ENCODE assay signal across 14 mouse cellular contexts in genomic region chr9:64423912-64424311, GRCm38 (mm10). TPM values are rescaled to one million over a fixed set of nuclear protein-coding genes. Genes with fewer than 3 reads are reported as not detected.
"Had no signal": no experiment of that assay in that cellular context is flagged by ENCODE, and none has a peak within 500 bp of the region (broad histone marks: within the 10 kb centered on the region; RNA-seq: fewer than 3 reads in every experiment).

No protein-coding gene starts in this region.

- DNase-seq: lung, adult 18-20 months; lung, embryonic 14.5 days; lung, postnatal 10 days; lung, postnatal 4 days; midbrain, embryonic 14.5 days; retina, postnatal 1 day; right cerebral cortex, adult 18-20 months; right cerebral cortex, postnatal 25 days; right cerebral cortex, postnatal 4 days; spleen, adult 18-20 months; thymus, adult 18-20 months; thymus, postnatal 14 days; thymus, postnatal 36 days had no signal

RNA-seq across cellular contexts. Expression of gene Megf11, which starts 38.5 kb away (rescaled TPM):
- total RNA-seq: megakaryocyte-erythroid progenitor cell, adult 5-6 weeks had no signal
